Mouse (Mus musculus): ENCODE results near the gene Fibcd1. TPM values are rescaled to one million over a fixed set of nuclear protein-coding genes. Genes with fewer than 3 reads are reported as not detected.

Gene Fibcd1
- polyA plus RNA-seq, 1 experiment = 0.20 TPM

GRCm38 (mm10) chr2:31785074-31785473 is 60.7 kb downstream of the Fibcd1 start:
- Histone ChIP-seq H3K4me1 (ENCODE audit: control insufficient read depth, insufficient read depth, insufficient read length) (no peaks in the 10 kb centered on the region), H3K27ac (ENCODE audit: insufficient read depth, low read length) (no peak overlapping the region), H3K27me3 (ENCODE audit: control insufficient read depth, insufficient read depth, low read length) (no peaks in the 10 kb centered on the region), H3K36me3 (ENCODE audit: control insufficient read depth, insufficient read depth, low read length) (peaks cover 14% of the 10 kb centered on the region), H3K4me3 (ENCODE audit: extremely low read depth, insufficient read depth, insufficient read length) (no peak overlapping the region)
- DNase-seq (ENCODE audit: low read depth in 1 of 2, low spot score in 2 of 2) = peak; percentile 71 to 75
- WGBS = 31% methylated on average over 9 of the region's 9 CpGs
- TF ChIP-seq POLR2A (IDR thresholded peaks at IDR 0.05; ENCODE audit: low read depth, low read length) (no peak), CTCF (IDR thresholded peaks at IDR 0.05; ENCODE audit: extremely low read depth, insufficient read depth, insufficient read length, insufficient replicate concordance) (peak; percentile 76; the same call in 1 of the 2 replicates)

DNA sequence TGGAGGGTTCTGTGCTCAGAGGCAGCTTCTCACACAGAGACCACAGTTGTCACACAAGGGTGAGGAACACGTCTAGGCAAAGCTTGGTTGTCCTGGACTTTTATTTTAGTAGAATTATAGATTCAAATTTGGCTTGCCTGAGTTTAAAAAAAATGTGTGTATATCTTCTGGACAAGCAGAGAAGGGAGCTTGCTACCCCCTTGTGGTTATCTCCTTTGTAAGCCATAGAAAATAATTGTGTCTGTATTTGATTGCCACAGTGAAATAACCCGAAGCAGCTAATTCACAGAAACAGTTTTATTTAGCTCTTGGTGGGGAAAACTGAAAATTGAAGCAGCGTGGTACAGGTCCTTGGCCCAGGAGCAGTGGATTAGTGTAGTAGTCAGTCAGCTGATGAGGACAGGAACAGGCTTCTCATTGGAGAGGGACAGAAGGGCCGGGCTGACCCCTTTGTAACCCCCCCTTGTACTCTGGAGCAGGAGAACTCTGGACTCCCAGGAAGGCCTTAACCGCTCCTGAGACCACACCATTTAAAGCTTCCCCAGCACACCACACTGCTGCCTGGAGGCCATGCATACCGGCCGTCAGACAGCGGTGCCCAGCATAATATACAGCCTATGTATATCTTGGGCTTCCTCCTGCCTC is 62.7 kb downstream of the Fibcd1 start:
- Histone ChIP-seq H3K27me3 (ENCODE audit: control insufficient read depth, insufficient read depth, low read length) (no peaks in the 10 kb centered on the region), H3K27ac (ENCODE audit: insufficient read depth, low read length) (no peak overlapping the region), H3K4me3 (ENCODE audit: extremely low read depth, insufficient read depth, insufficient read length) (no peak overlapping the region), H3K4me1 (ENCODE audit: control insufficient read depth, insufficient read depth, insufficient read length) (no peaks in the 10 kb centered on the region), H3K36me3 (ENCODE audit: control insufficient read depth, insufficient read depth, low read length) (peaks cover 18% of the 10 kb centered on the region)
- no peak for DNase-seq (ENCODE audit: low read depth in 1 of 2, low spot score in 2 of 2)
- no peak for TF ChIP-seq CTCF (IDR thresholded peaks at IDR 0.05; ENCODE audit: extremely low read depth, insufficient read depth, insufficient read length, insufficient replicate concordance)
- no peak for TF ChIP-seq POLR2A (IDR thresholded peaks at IDR 0.05; ENCODE audit: low read depth, low read length)
- 85% methylated on average over 8 of the region's 8 CpGs for WGBS

DNA sequence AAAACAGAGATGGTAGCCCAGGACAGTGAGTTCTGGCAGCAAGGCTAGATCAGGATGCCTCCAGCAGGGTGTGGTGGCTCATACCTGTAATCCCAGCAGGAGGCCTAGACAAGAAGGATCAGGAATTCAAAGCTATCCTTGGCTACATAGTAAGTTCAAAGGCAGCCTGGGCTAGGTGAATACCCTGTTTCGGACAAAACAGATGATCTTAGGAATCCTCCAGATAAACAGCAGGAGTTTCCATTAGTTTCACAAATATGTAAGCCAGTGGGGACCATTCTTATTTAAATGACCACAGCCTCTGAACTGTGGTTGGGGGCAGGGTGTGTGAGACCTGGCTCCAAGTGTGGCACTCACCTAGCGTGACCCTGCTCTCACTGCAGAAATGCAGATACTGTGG is 66.5 kb downstream of the Fibcd1 start:
- no peaks in the 10 kb centered on the region for H3K4me1 ChIP-seq (ENCODE audit: control insufficient read depth, insufficient read depth, insufficient read length)
- 95% methylated on average over 2 of the region's 2 CpGs for WGBS
- TF ChIP-seq CTCF (IDR thresholded peaks at IDR 0.05; ENCODE audit: extremely low read depth, insufficient read depth, insufficient read length, insufficient replicate concordance) (no peak), POLR2A (IDR thresholded peaks at IDR 0.05; ENCODE audit: low read depth, low read length) (no peak)
- H3K27ac ChIP-seq (ENCODE audit: insufficient read depth, low read length) = no peak overlapping the region
- no peak for DNase-seq (ENCODE audit: low read depth in 1 of 2, low spot score in 2 of 2)
- no peaks in the 10 kb centered on the region for H3K27me3 ChIP-seq (ENCODE audit: control insufficient read depth, insufficient read depth, low read length)
- H3K4me3 ChIP-seq (ENCODE audit: extremely low read depth, insufficient read depth, insufficient read length) = no peak overlapping the region
- H3K36me3 ChIP-seq (ENCODE audit: control insufficient read depth, insufficient read depth, low read length) = peaks cover 18% of the 10 kb centered on the region

- TF ChIP-seq POLR2A (IDR thresholded peaks at IDR 0.05; ENCODE audit: low read depth, low read length) (no peak), CTCF (IDR thresholded peaks at IDR 0.05; ENCODE audit: extremely low read depth, insufficient read depth, insufficient read length, insufficient replicate concordance) (no peak)
- Histone ChIP-seq H3K4me1 (ENCODE audit: control insufficient read depth, insufficient read depth, insufficient read length) (no peaks in the 10 kb centered on the region), H3K27me3 (ENCODE audit: control insufficient read depth, insufficient read depth, low read length) (no peaks in the 10 kb centered on the region), H3K4me3 (ENCODE audit: extremely low read depth, insufficient read depth, insufficient read length) (no peak overlapping the region), H3K36me3 (ENCODE audit: control insufficient read depth, insufficient read depth, low read length) (peaks cover 14% of the 10 kb centered on the region), H3K27ac (ENCODE audit: insufficient read depth, low read length) (no peak overlapping the region)
- WGBS = 94% methylated on average over 3 of the region's 3 CpGs
- no peak for DNase-seq (ENCODE audit: low read depth in 1 of 2, low spot score in 2 of 2)
Measured at GRCm38 (mm10) chr2:31776479-31776878, 69.3 kb downstream of the Fibcd1 start.

DNA sequence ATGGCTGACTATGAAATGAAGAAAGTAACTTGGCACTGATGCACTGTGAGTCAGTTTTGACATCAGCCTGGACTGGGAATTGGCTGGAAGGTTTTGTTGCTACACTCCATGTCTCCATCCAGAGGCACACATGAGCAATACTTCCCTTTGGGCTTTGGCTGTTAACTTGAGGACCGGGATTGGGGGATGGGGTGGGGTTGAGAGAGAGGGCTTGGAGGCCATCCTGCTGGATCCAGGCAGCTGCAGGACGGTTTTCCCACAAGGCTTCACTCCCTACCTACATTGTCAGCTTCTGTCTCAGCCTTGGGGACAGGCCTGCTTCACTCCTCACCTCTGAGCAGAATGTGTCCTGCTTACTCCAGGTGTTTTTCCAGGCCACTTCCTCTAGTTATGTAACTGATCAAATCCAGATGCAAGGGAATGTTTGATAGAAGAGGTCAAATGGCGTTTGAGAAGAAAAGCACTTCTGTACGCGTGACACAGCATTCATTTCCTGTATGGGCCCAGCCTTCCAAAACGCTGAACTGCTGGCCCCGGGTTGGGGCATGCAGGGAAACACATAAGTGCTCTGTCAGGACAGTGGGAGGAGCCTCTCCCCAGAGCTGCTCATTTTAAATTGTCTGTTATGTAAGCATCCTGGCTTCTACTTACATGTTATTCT is 74.9 kb downstream of the Fibcd1 start:
- Histone ChIP-seq H3K4me3 (ENCODE audit: extremely low read depth, insufficient read depth, insufficient read length) (no peak overlapping the region), H3K27me3 (ENCODE audit: control insufficient read depth, insufficient read depth, low read length) (no peaks in the 10 kb centered on the region), H3K4me1 (ENCODE audit: control insufficient read depth, insufficient read depth, insufficient read length) (peaks cover 15% of the 10 kb centered on the region), H3K36me3 (ENCODE audit: control insufficient read depth, insufficient read depth, low read length) (no peaks in the 10 kb centered on the region), H3K27ac (ENCODE audit: insufficient read depth, low read length) (peak overlapping the region; percentile 62)
- TF ChIP-seq POLR2A (IDR thresholded peaks at IDR 0.05; ENCODE audit: low read depth, low read length) = no peak
- no peak for TF ChIP-seq CTCF (IDR thresholded peaks at IDR 0.05; ENCODE audit: extremely low read depth, insufficient read depth, insufficient read length, insufficient replicate concordance)
- 13% methylated on average over 7 of the region's 7 CpGs for WGBS
- DNase-seq (ENCODE audit: low read depth in 1 of 2, low spot score in 2 of 2) = peak; percentile 23 to 37

DNA sequence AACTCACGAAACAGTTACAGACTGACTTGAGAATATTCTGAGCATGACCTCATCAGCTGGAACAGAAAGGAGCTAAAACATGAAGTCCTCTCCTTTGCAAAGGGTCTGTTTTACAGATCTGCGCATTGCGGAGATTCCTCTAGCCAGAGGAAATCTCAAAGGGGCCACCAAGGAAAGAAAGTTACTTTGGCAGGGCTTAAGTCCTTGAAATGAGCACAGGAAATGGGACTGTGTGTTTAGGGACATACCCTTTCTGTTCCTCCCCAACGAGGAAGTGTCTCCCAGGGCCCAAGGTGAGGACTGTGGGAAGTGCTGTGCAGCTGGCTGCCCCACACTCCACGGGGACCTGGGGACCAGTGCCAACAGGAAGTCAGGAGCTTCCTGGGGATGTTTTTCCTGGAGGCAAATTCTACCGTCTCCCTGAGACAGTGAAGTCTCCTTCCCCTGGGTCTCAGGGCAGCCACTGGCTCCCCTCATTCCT is 76.1 kb downstream of the Fibcd1 start:
- Histone ChIP-seq H3K27ac (ENCODE audit: insufficient read depth, low read length) (peak overlapping the region; percentile 65), H3K27me3 (ENCODE audit: control insufficient read depth, insufficient read depth, low read length) (no peaks in the 10 kb centered on the region), H3K36me3 (ENCODE audit: control insufficient read depth, insufficient read depth, low read length) (no peaks in the 10 kb centered on the region), H3K4me3 (ENCODE audit: extremely low read depth, insufficient read depth, insufficient read length) (no peak overlapping the region), H3K4me1 (ENCODE audit: control insufficient read depth, insufficient read depth, insufficient read length) (peaks cover 15% of the 10 kb centered on the region)
- TF ChIP-seq CTCF (IDR thresholded peaks at IDR 0.05; ENCODE audit: extremely low read depth, insufficient read depth, insufficient read length, insufficient replicate concordance) (no peak), POLR2A (IDR thresholded peaks at IDR 0.05; ENCODE audit: low read depth, low read length) (no peak)
- WGBS = 17% methylated on average over 6 of the region's 6 CpGs
- DNase-seq (ENCODE audit: low read depth in 1 of 2, low spot score in 2 of 2) = peak in 1 of 2 experiments; percentile 15

DNA sequence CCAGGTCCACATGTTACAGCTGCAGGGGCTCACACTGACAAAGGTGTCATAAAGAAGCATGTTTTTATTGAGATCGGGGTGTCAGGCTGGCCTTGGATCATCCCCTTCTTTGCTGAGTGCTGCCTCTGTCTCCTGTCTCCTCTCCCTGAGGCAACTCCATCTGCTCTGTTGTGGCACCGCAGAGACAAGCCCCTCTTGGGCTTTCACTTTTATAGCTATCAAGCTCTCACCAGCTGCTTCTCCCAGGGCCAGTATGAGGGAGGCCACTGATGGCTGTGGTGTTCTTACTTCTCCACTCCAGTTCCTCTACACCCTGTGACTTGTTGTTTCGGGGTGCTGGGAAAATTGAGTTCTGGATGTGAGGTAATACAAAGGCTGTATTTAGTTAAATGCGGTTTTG is 76.7 kb downstream of the Fibcd1 start:
- TF ChIP-seq POLR2A (IDR thresholded peaks at IDR 0.05; ENCODE audit: low read depth, low read length) (no peak), CTCF (IDR thresholded peaks at IDR 0.05; ENCODE audit: extremely low read depth, insufficient read depth, insufficient read length, insufficient replicate concordance) (no peak)
- Histone ChIP-seq H3K4me1 (ENCODE audit: control insufficient read depth, insufficient read depth, insufficient read length) (peaks cover 15% of the 10 kb centered on the region), H3K27ac (ENCODE audit: insufficient read depth, low read length) (peak overlapping the region; percentile 65), H3K27me3 (ENCODE audit: control insufficient read depth, insufficient read depth, low read length) (no peaks in the 10 kb centered on the region), H3K4me3 (ENCODE audit: extremely low read depth, insufficient read depth, insufficient read length) (no peak overlapping the region; the same call in 1 of the 2 replicates), H3K36me3 (ENCODE audit: control insufficient read depth, insufficient read depth, low read length) (no peaks in the 10 kb centered on the region)
- 18% methylated on average over 4 of the region's 4 CpGs for WGBS
- DNase-seq (ENCODE audit: low read depth in 1 of 2, low spot score in 2 of 2) = no peak

Data from spleen, adult 2 months (tissue).